Mouse (Mus musculus): ENCODE data around the gene Armc8. TPM values are rescaled to one million over a fixed set of nuclear protein-coding genes. Genes with fewer than 3 reads are reported as not detected.

Gene Armc8
- polyA plus RNA-seq, 1 experiment from 2014 or later = 24.3 TPM

DNA sequence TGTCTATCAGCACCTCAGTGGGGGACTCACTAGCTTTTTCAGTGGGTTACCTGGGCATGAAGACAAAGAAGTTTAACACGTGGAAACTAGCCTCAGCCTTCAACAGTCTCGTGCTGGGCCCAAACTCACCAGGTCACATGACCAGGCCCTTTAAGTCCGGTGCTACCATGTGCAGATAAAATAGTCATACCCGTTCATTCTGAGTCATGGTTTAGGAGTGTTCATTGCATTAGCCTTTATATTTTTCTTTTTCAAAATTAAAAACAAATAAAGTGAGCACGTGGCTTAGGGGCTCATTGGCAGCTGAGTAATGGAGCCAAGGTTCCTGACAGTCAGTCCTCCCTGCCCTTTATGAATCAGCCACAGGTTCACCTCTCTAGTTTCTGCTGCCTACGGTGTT, 137.9 kb downstream of the Armc8 start:
- WGBS = 78% methylated on average over 6 of the region's 6 CpGs

DNA sequence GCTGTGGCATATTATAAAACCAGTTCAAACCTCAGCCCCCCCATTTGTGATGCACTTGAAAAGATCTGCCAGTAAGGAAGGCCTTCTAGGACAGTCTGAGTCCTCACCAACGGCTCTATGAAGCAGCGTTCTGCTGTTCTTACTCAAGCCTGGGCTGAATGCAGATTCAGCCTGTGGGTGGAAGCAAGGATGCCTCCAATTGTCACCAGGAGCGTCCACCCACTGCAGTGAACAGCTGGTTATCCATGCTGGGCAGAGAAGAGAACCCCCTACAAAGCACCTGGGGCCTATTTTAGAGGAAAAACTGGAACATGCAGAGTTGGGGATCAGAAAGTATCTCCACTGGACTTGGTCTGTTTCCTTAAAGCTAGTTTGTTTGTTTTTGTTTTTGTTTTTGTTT, 138.9 kb downstream of the Armc8 start:
- Histone ChIP-seq H3K36me3 (ENCODE audit: insufficient read depth, low read length) (no peaks in the 10 kb centered on the region), H3K4me2 (replicated peaks; ENCODE audit: low read depth, low read length) (no peak overlapping the region), H3K9ac (replicated peaks; ENCODE audit: low read length) (no peak overlapping the region), H3K9me3 (ENCODE audit: low read length) (no peaks in the 10 kb centered on the region), H3K27ac (ENCODE audit: low read length) (no peak overlapping the region), H3K27me3 (ENCODE audit: insufficient read depth, low read length) (no peaks in the 10 kb centered on the region), H3K4me3 (ENCODE audit: low read length) (no peak overlapping the region), H3K4me1 (ENCODE audit: insufficient read depth, low read length) (peaks cover 18% of the 10 kb centered on the region)
- WGBS = 85% methylated on average over 3 of the region's 3 CpGs
- ATAC-seq (ENCODE audit: low FRiP score, low TSS enrichment) = no peak

More for the DNA sequence above, 137.9 kb downstream of the Armc8 start:
- no peak for ATAC-seq (ENCODE audit: low FRiP score, low TSS enrichment)
- Histone ChIP-seq H3K27ac (ENCODE audit: low read length) (no peak overlapping the region), H3K27me3 (ENCODE audit: insufficient read depth, low read length) (no peaks in the 10 kb centered on the region), H3K4me3 (ENCODE audit: low read length) (no peak overlapping the region), H3K9ac (replicated peaks; ENCODE audit: low read length) (no peak overlapping the region), H3K9me3 (ENCODE audit: low read length) (no peaks in the 10 kb centered on the region), H3K4me1 (ENCODE audit: insufficient read depth, low read length) (peaks cover 18% of the 10 kb centered on the region), H3K36me3 (ENCODE audit: insufficient read depth, low read length) (no peaks in the 10 kb centered on the region), H3K4me2 (replicated peaks; ENCODE audit: low read depth, low read length) (no peak overlapping the region)

- 70% methylated on average over 11 of the region's 11 CpGs for WGBS
- H3K4me2 ChIP-seq (replicated peaks; ENCODE audit: low read depth, low read length) = no peak overlapping the region
- no peaks in the 10 kb centered on the region for H3K9me3 ChIP-seq (ENCODE audit: low read length)
- H3K4me1 ChIP-seq (ENCODE audit: insufficient read depth, low read length) = peaks cover 21% of the 10 kb centered on the region
- no peaks in the 10 kb centered on the region for H3K36me3 ChIP-seq (ENCODE audit: insufficient read depth, low read length)
- ATAC-seq (ENCODE audit: low FRiP score, low TSS enrichment) = no peak
- no peak overlapping the region for H3K4me3 ChIP-seq (ENCODE audit: low read length)
- no peak overlapping the region for H3K9ac ChIP-seq (replicated peaks; ENCODE audit: low read length)
- no peaks in the 10 kb centered on the region for H3K27me3 ChIP-seq (ENCODE audit: insufficient read depth, low read length)
- H3K27ac ChIP-seq (ENCODE audit: low read length) = no peak overlapping the region
These were observed 139.9 kb downstream of the Armc8 start for GRCm38 (mm10) chr9:99428601-99429331.

Other genes starting within 250 kb of the Armc8 start
- 0.32 and 1.2 TPM in 2 replicates for gene Esyt3, start 210.3 kb downstream of the Armc8 start, polyA plus RNA-seq (2015; fragmentation: Nextera tagmentation; extraction: Ambion mirVana)
- 10.7 and 15.7 TPM in 2 replicates for gene Mras, start 131.5 kb downstream of the Armc8 start, polyA plus RNA-seq (2015; fragmentation: Nextera tagmentation; extraction: Ambion mirVana)
- gene Nme9, start 117.4 kb downstream of the Armc8 start, polyA plus RNA-seq (2015; fragmentation: Nextera tagmentation; extraction: Ambion mirVana) = 0.23 TPM in 1 of 2 replicates, not detected in the other
- gene Dbr1, start 6.9 kb upstream of the Armc8 start, polyA plus RNA-seq (2015; fragmentation: Nextera tagmentation; extraction: Ambion mirVana) = 33.0 and 33.9 TPM in 2 replicates
- gene A4gnt, start 43.6 kb upstream of the Armc8 start, polyA plus RNA-seq (2015; fragmentation: Nextera tagmentation; extraction: Ambion mirVana) = 0.68 and 0.94 TPM in 2 replicates
- 27.4 and 27.6 TPM in 2 replicates for gene Dzip1l, start 60.6 kb upstream of the Armc8 start, polyA plus RNA-seq (2015; fragmentation: Nextera tagmentation; extraction: Ambion mirVana)
- gene Cldn18, start 148.4 kb upstream of the Armc8 start, polyA plus RNA-seq (2015; fragmentation: Nextera tagmentation; extraction: Ambion mirVana) = 6.1 TPM in 1 of 2 replicates, not detected in the other

Data from kidney, embryonic 16.5 days (tissue).